Mouse (Mus musculus) embryonic stem cell, embryonic (primary cell): ENCODE data around the gene Atp13a3.
"Not testable (repeated sequence)": the region's sequence is repeated elsewhere in the genome, so short reads cannot be mapped to it uniquely, and the experiment has no call there.

Experiments used
- CTCF ChIA-PET, 4 experiments: fragments of 300-600 bp in 2 of 4; fragments of 350-600 bp in 2 of 4; sonication (Branson Sonifier 250); formaldehyde crosslinking; loops; one replicate each; lab custom pipeline; 2022; ENCODE audit warnings: inconsistent platforms in 2 of 4; lab: Charles Lee
- POLR2A ChIA-PET, 4 experiments: fragments of 300-600 bp in 2 of 4; fragments of 350-600 bp in 2 of 4; sonication (Branson Sonifier 250); formaldehyde crosslinking; loops; one replicate each; lab custom pipeline; 2022; ENCODE audit warnings: antibody characterized with exemption in 4 of 4, inconsistent platforms in 1 of 4; lab: Charles Lee

Gene Atp13a3

GRCm38 (mm10) chr16:30405925-30406670, at the start of gene Atp13a3:
Gene Atp13a3, minus strand, starts transcription at chr16:30405975.
- ChIA-PET POLR2A (interaction anchor here in 3 of 4 experiments (0.7 to 5.3 kb wide), 14 partner anchors 9 to 737 kb away, joined by 3 to 29 read pairs (median 12); no protein-coding TSS in a partner anchor), CTCF (interaction anchor here in 2 of 4 experiments (0.7 to 1.5 kb wide), 2 partner anchors 12 to 109 kb away, joined by 3 to 6 read pairs; no protein-coding TSS in a partner anchor)

GRCm38 (mm10) chr16:30453213-30453975, 47.6 kb upstream of the Atp13a3 start:
- ChIA-PET CTCF (interaction anchor here in 1 of 4 experiments (0.8 kb wide), 1 partner anchor 62 kb away, joined by 3 read pairs; no protein-coding TSS in a partner anchor), POLR2A (interaction anchor here in 1 of 4 experiments (0.7 kb wide), 1 partner anchor 10 kb away, joined by 3 read pairs; no protein-coding TSS in a partner anchor)

GRCm38 (mm10) chr16:30451174-30451573, 45.4 kb upstream of the Atp13a3 start:
- CTCF ChIA-PET, POLR2A ChIA-PET: not testable (repeated sequence)

- ChIA-PET POLR2A (no interaction called here), CTCF (no interaction called here)
These were observed 43.2 kb upstream of the Atp13a3 start for GRCm38 (mm10) chr16:30449017-30449416.

GRCm38 (mm10) chr16:30448169-30448568, 42.4 kb upstream of the Atp13a3 start:
- POLR2A ChIA-PET = no interaction called here
- CTCF ChIA-PET = interaction anchor here in 2 of 4 experiments (0.6 kb wide), 2 partner anchors 422 to 977 kb away, joined by 3 read pairs; no protein-coding TSS in a partner anchor

GRCm38 (mm10) chr16:30447642-30448041, 41.9 kb upstream of the Atp13a3 start:
- POLR2A ChIA-PET = no interaction called here

GRCm38 (mm10) chr16:30443411-30443810, 37.6 kb upstream of the Atp13a3 start:
- ChIA-PET POLR2A (interaction anchor here in 1 of 4 experiments (0.7 to 1.3 kb wide), 2 partner anchors 10 to 14 kb away, joined by 3 to 4 read pairs; no protein-coding TSS in a partner anchor), CTCF (interaction anchor here in 1 of 4 experiments (0.7 kb wide), 1 partner anchor 17 kb away, joined by 3 read pairs; no protein-coding TSS in a partner anchor)

More at GRCm38 (mm10) chr16:30447642-30448041, 41.9 kb upstream of the Atp13a3 start:
- CTCF ChIA-PET = interaction anchor here in 2 of 4 experiments (0.6 kb wide), 2 partner anchors 423 to 977 kb away, joined by 3 read pairs; no protein-coding TSS in a partner anchor

GRCm38 (mm10) chr16:30442451-30442850, 36.7 kb upstream of the Atp13a3 start:
- ChIA-PET POLR2A (interaction anchor here in 2 of 4 experiments (0.9 to 1.1 kb wide), 3 partner anchors 17 to 97 kb away, joined by 3 to 4 read pairs (median 3); no protein-coding TSS in a partner anchor), CTCF (no interaction called here)

GRCm38 (mm10) chr16:30441409-30441808, 35.6 kb upstream of the Atp13a3 start:
- ChIA-PET POLR2A (interaction anchor here in 1 of 4 experiments (1.0 to 1.1 kb wide), 2 partner anchors 13 to 18 kb away, joined by 3 read pairs; no protein-coding TSS in a partner anchor), CTCF (no interaction called here)

- ChIA-PET POLR2A (interaction anchor here in 2 of 4 experiments (0.6 to 0.7 kb wide), 3 partner anchors 11 to 377 kb away, joined by 3 read pairs; no protein-coding TSS in a partner anchor), CTCF (interaction anchor here in 1 of 4 experiments (0.6 kb wide), 1 partner anchor 132 kb away, joined by 4 read pairs; no protein-coding TSS in a partner anchor)
These were observed 34.1 kb upstream of the Atp13a3 start for GRCm38 (mm10) chr16:30439841-30440240.

GRCm38 (mm10) chr16:30439411-30439810, 33.6 kb upstream of the Atp13a3 start:
- ChIA-PET CTCF (no interaction called here), POLR2A (interaction anchor here in 2 of 4 experiments (0.6 to 0.7 kb wide), 3 partner anchors 10 to 377 kb away, joined by 3 read pairs; no protein-coding TSS in a partner anchor)

- CTCF ChIA-PET = interaction anchor here in 2 of 4 experiments (0.7 to 1.1 kb wide), 2 partner anchors 20 to 79 kb away, joined by 3 read pairs; no protein-coding TSS in a partner anchor
- POLR2A ChIA-PET = interaction anchor here (0.6 to 2.1 kb wide), 14 partner anchors 9 to 178 kb away, joined by 3 to 10 read pairs (median 4); no protein-coding TSS in a partner anchor
These were observed 30.5 kb upstream of the Atp13a3 start for GRCm38 (mm10) chr16:30436276-30436675.

- CTCF ChIA-PET = interaction anchor here in 1 of 4 experiments (1.1 kb wide), 1 partner anchor 19 kb away, joined by 3 read pairs; no protein-coding TSS in a partner anchor
- POLR2A ChIA-PET = interaction anchor here in 3 of 4 experiments (1.0 to 2.1 kb wide), 6 partner anchors 16 to 117 kb away, joined by 3 to 10 read pairs (median 4); no protein-coding TSS in a partner anchor
These were observed 29.6 kb upstream of the Atp13a3 start for GRCm38 (mm10) chr16:30435393-30435792.

- CTCF ChIA-PET = interaction anchor here in 1 of 4 experiments (0.8 kb wide), 1 partner anchor 82 kb away, joined by 3 read pairs; no protein-coding TSS in a partner anchor
- POLR2A ChIA-PET = interaction anchor here in 3 of 4 experiments (0.7 to 2.0 kb wide), 7 partner anchors 11 to 169 kb away, joined by 3 to 4 read pairs (median 3); no protein-coding TSS in a partner anchor
These were observed 27.4 kb upstream of the Atp13a3 start for GRCm38 (mm10) chr16:30433148-30433547.

- ChIA-PET CTCF (no interaction called here), POLR2A (no interaction called here)
These were observed 26.3 kb upstream of the Atp13a3 start for GRCm38 (mm10) chr16:30432111-30432510.

- POLR2A ChIA-PET = interaction anchor here in 1 of 4 experiments (0.8 to 1.0 kb wide), 2 partner anchors 10 to 22 kb away, joined by 3 read pairs; no protein-coding TSS in a partner anchor
- CTCF ChIA-PET = interaction anchor here in 1 of 4 experiments (0.7 kb wide), 1 partner anchor 532 kb away, joined by 7 read pairs; no protein-coding TSS in a partner anchor
These were observed 24.8 kb upstream of the Atp13a3 start for GRCm38 (mm10) chr16:30430512-30431088.

GRCm38 (mm10) chr16:30428753-30429260, 23.0 kb upstream of the Atp13a3 start:
- CTCF ChIA-PET = interaction anchor here in 2 of 4 experiments (0.6 to 1.1 kb wide), 2 partner anchors 71 to 762 kb away, joined by 3 to 4 read pairs; no protein-coding TSS in a partner anchor

More at GRCm38 (mm10) chr16:30428753-30429260, 23.0 kb upstream of the Atp13a3 start:
- POLR2A ChIA-PET = interaction anchor here in 3 of 4 experiments (0.6 to 2.4 kb wide), 9 partner anchors 10 to 1070 kb away, joined by 3 to 11 read pairs (median 3); no protein-coding TSS in a partner anchor
